Mouse (Mus musculus) lung, adult 2 months (tissue): ENCODE measurements around the gene Ino80.

Source experiments
- CTCF ChIP-seq: fragments of 200-500 bp; IDR thresholded peaks from 2 replicates; pipeline ENCODE4 v1.5.1; 2011; ENCODE audit warnings: mild to moderate bottlenecking, low read length, control low read depth; ENCODE audit not compliant: insufficient read depth
- POLR2A ChIP-seq: fragments of 200-500 bp; IDR thresholded peaks from 2 replicates; pipeline ENCODE4 v1.6.1; 2011; ENCODE audit warnings: low read depth, mild to moderate bottlenecking, control low read depth, low read length, borderline replicate concordance; ENCODE audit errors: extremely low read depth

DNA sequence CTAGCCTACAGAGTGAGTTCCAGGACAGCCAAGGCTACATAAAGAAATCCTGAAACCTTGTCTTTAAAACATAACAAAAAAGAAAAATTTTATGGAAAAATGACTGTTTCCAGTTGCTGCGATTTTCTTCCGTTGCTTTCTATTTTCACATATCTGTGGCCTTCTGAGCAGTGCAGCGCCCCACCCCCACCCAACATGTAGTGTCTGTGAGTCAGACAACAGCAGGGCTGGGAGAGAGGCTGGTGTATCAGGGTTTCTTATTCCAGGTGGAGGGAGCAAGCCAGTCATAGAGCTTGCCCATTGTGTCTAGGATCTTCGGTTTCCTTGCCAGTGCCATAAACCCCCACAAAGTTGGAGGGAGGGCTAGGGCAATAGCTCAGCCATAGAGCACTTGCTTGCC, 46.3 kb upstream of the Ino80 start:
- TF ChIP-seq POLR2A = no peak
- no peak for TF ChIP-seq CTCF
